Mouse (Mus musculus): ENCODE data around the gene Unc13a. TPM values are rescaled to one million over a fixed set of nuclear protein-coding genes. Genes with fewer than 3 reads are reported as not detected.
A peak's percentile ranks its signal among the peaks of the same experiment; 100 is the strongest.

Unc13a gene
- total and polyA plus RNA-seq, 2 experiments from 2014 or later, result 16.2 to 69.0 TPM

- Histone ChIP-seq H3K27me3 (ENCODE audit: insufficient read depth, low read length) (peaks cover 61% of the 10 kb centered on the region), H3K36me3 (ENCODE audit: insufficient read depth, low read length) (no peaks in the 10 kb centered on the region), H3K4me3 (ENCODE audit: low read depth, low read length) (peak overlapping the region; percentile 29), H3K27ac (ENCODE audit: low read depth, low read length) (no peak overlapping the region), H3K9me3 (ENCODE audit: low read length) (no peaks in the 10 kb centered on the region), H3K4me2 (ENCODE audit: low read depth, low read length, poor library complexity, severe bottlenecking) (peak overlapping the region; percentile 69), H3K4me1 (ENCODE audit: insufficient read depth, low read length) (no peaks in the 10 kb centered on the region; the same call in 1 of the 2 replicates), H3K9ac (replicated peaks; ENCODE audit: low read length, poor library complexity, severe bottlenecking) (0 out of 2 replicates have a peak overlapping the region, but pooled peaks have one; percentile 0)
- TF ChIP-seq CTCF (IDR thresholded peaks at IDR 0.05), result no peak
- no peak for ATAC-seq (ENCODE audit: low FRiP score)
- no peak for DNase-seq (ENCODE audit: low spot score)
- 13% methylated on average over 16 of the region's 16 CpGs for WGBS
Observed at GRCm38 (mm10) chr8:71679116-71679515, 7.6 kb upstream of the Unc13a start.

- no peaks in the 10 kb centered on the region for H3K9me3 ChIP-seq (ENCODE audit: low read length)
- H3K27me3 ChIP-seq (ENCODE audit: insufficient read depth, low read length), result peaks cover 52% of the 10 kb centered on the region
- DNase-seq (ENCODE audit: low spot score), result no peak
Observed at GRCm38 (mm10) chr8:71678216-71678615, 6.7 kb upstream of the Unc13a start.

GRCm38 (mm10) chr8:71677555-71677954 lies 6.0 kb upstream of the Unc13a start:
- Histone ChIP-seq H3K27me3 (ENCODE audit: insufficient read depth, low read length) (peaks cover 46% of the 10 kb centered on the region), H3K9ac (replicated peaks; ENCODE audit: low read length, poor library complexity, severe bottlenecking) (no peak overlapping the region), H3K27ac (ENCODE audit: low read depth, low read length) (no peak overlapping the region), H3K4me2 (ENCODE audit: low read depth, low read length, poor library complexity, severe bottlenecking) (no peak overlapping the region), H3K4me3 (ENCODE audit: low read depth, low read length) (no peak overlapping the region), H3K9me3 (ENCODE audit: low read length) (no peaks in the 10 kb centered on the region), H3K36me3 (ENCODE audit: insufficient read depth, low read length) (no peaks in the 10 kb centered on the region), H3K4me1 (ENCODE audit: insufficient read depth, low read length) (no peaks in the 10 kb centered on the region; the same call in 1 of the 2 replicates)
- TF ChIP-seq CTCF (IDR thresholded peaks at IDR 0.05), result no peak
- no peak for ATAC-seq (ENCODE audit: low FRiP score)
- no peak for DNase-seq (ENCODE audit: low spot score)

More at GRCm38 (mm10) chr8:71678216-71678615, 6.7 kb upstream of the Unc13a start:
- no peak for TF ChIP-seq CTCF (IDR thresholded peaks at IDR 0.05)
- no peaks in the 10 kb centered on the region; the same call in 1 of the 2 replicates for H3K4me1 ChIP-seq (ENCODE audit: insufficient read depth, low read length)
- no peaks in the 10 kb centered on the region for H3K36me3 ChIP-seq (ENCODE audit: insufficient read depth, low read length)
- 64% methylated on average over 4 of the region's 4 CpGs for WGBS
- H3K4me2 ChIP-seq (ENCODE audit: low read depth, low read length, poor library complexity, severe bottlenecking), result no peak overlapping the region
- H3K27ac ChIP-seq (ENCODE audit: low read depth, low read length), result no peak overlapping the region
- no peak overlapping the region for H3K4me3 ChIP-seq (ENCODE audit: low read depth, low read length)
- ATAC-seq (ENCODE audit: low FRiP score), result no peak
- no peak overlapping the region for H3K9ac ChIP-seq (replicated peaks; ENCODE audit: low read length, poor library complexity, severe bottlenecking)

GRCm38 (mm10) chr8:71676803-71677202 lies 5.2 kb upstream of the Unc13a start:
- DNase-seq (ENCODE audit: low spot score) (no peak), ATAC-seq (ENCODE audit: low FRiP score) (no peak)
- WGBS, result 53% methylated on average over 9 of the region's 9 CpGs
- H3K27ac ChIP-seq (ENCODE audit: low read depth, low read length), result peak overlapping the region; percentile 82
- peaks cover 38% of the 10 kb centered on the region for H3K27me3 ChIP-seq (ENCODE audit: insufficient read depth, low read length)
- H3K36me3 ChIP-seq (ENCODE audit: insufficient read depth, low read length), result no peaks in the 10 kb centered on the region
- no peaks in the 10 kb centered on the region for H3K9me3 ChIP-seq (ENCODE audit: low read length)
- no peaks in the 10 kb centered on the region; the same call in 1 of the 2 replicates for H3K4me1 ChIP-seq (ENCODE audit: insufficient read depth, low read length)
- peak overlapping the region; percentile 65 for H3K4me3 ChIP-seq (ENCODE audit: low read depth, low read length)
- TF ChIP-seq CTCF (IDR thresholded peaks at IDR 0.05), result no peak
- peak overlapping the region; percentile 82 for H3K4me2 ChIP-seq (ENCODE audit: low read depth, low read length, poor library complexity, severe bottlenecking)
- no peak overlapping the region for H3K9ac ChIP-seq (replicated peaks; ENCODE audit: low read length, poor library complexity, severe bottlenecking)

- H3K9ac ChIP-seq (replicated peaks; ENCODE audit: low read length, poor library complexity, severe bottlenecking), result peak within 1 kb of the TSS; percentile 77
- peak within 1 kb of the TSS; percentile 65 for H3K4me3 ChIP-seq (ENCODE audit: low read depth, low read length)
- TF ChIP-seq CTCF (IDR thresholded peaks at IDR 0.05), result no peak
- peak within 1 kb of the TSS; percentile 82 for H3K27ac ChIP-seq (ENCODE audit: low read depth, low read length)
- 2% methylated on average over 40 of the region's 40 CpGs for WGBS
- H3K27me3 ChIP-seq (ENCODE audit: insufficient read depth, low read length), result peaks cover 37% of the 10 kb centered on the region
- no peaks in the 10 kb centered on the region; the same call in 1 of the 2 replicates for H3K4me1 ChIP-seq (ENCODE audit: insufficient read depth, low read length)
- ATAC-seq (ENCODE audit: low FRiP score) (peak; percentile 35), DNase-seq (ENCODE audit: low spot score) (peak; percentile 81)
- H3K4me2 ChIP-seq (ENCODE audit: low read depth, low read length, poor library complexity, severe bottlenecking), result peak within 1 kb of the TSS; percentile 82
- no peaks in the 10 kb centered on the region for H3K36me3 ChIP-seq (ENCODE audit: insufficient read depth, low read length)
- H3K9me3 ChIP-seq (ENCODE audit: low read length), result no peaks in the 10 kb centered on the region
Observed at GRCm38 (mm10) chr8:71676020-71676741, 4.6 kb upstream of the Unc13a start, which contains the start of gene Jak3. Gene Jak3 (plus strand): TSS chr8:71676296.

GRCm38 (mm10) chr8:71675456-71676019 lies 4.0 kb upstream of the Unc13a start:
- Histone ChIP-seq H3K36me3 (ENCODE audit: insufficient read depth, low read length) (no peaks in the 10 kb centered on the region), H3K9me3 (ENCODE audit: low read length) (no peaks in the 10 kb centered on the region), H3K4me3 (ENCODE audit: low read depth, low read length) (peak overlapping the region; percentile 65), H3K9ac (replicated peaks; ENCODE audit: low read length, poor library complexity, severe bottlenecking) (peak overlapping the region; percentile 77; the same call in 1 of the 2 replicates), H3K4me1 (ENCODE audit: insufficient read depth, low read length) (no peaks in the 10 kb centered on the region; the same call in 1 of the 2 replicates), H3K4me2 (ENCODE audit: low read depth, low read length, poor library complexity, severe bottlenecking) (peak overlapping the region; percentile 82), H3K27ac (ENCODE audit: low read depth, low read length) (peak overlapping the region; percentile 82), H3K27me3 (ENCODE audit: insufficient read depth, low read length) (peaks cover 31% of the 10 kb centered on the region)
- TF ChIP-seq CTCF (IDR thresholded peaks at IDR 0.05), result no peak
- WGBS, result 38% methylated on average over 9 of the region's 9 CpGs
- ATAC-seq (ENCODE audit: low FRiP score) (no peak), DNase-seq (ENCODE audit: low spot score) (no peak)
